Mouse (Mus musculus) layer of hippocampus, adult 18-20 months (tissue): Measurements from ENCODE around the gene Itgb6. TPM values are rescaled to one million over a fixed set of nuclear protein-coding genes. Genes with fewer than 3 reads are reported as not detected.

Experiments
- DNase-seq, 2 experiments: peaks; one replicate each; pipeline ENCODE4 v3.0.0; 2022; ENCODE audit warnings: low spot score in 2 of 2
- total RNA-seq, 2 experiments: library from RNA; stranded (reverse); gene quantifications; 2 replicates each; pipeline ENCODE4 v1.2.3; 2021

Gene Itgb6
- total RNA-seq, 2 experiments from 2014 or later, result 0.15 TPM; not detected in 1

- DNase-seq, result no peak
Measured at GRCm38 (mm10) chr2:60712891-60713290, 9.6 kb downstream of the Itgb6 start.

GRCm38 (mm10) chr2:60712483-60712882 lies 10.0 kb downstream of the Itgb6 start:
- no peak for DNase-seq

- no peak for DNase-seq
Measured at GRCm38 (mm10) chr2:60711098-60711880, 11.2 kb downstream of the Itgb6 start.

GRCm38 (mm10) chr2:60710317-60710716 lies 12.1 kb downstream of the Itgb6 start:
- DNase-seq, result no peak

- no peak for DNase-seq
Measured at GRCm38 (mm10) chr2:60708671-60709070, 13.8 kb downstream of the Itgb6 start.

GRCm38 (mm10) chr2:60706866-60707265 lies 15.6 kb downstream of the Itgb6 start:
- no peak for DNase-seq

GRCm38 (mm10) chr2:60705426-60705825 lies 17.0 kb downstream of the Itgb6 start:
- DNase-seq, result no peak

- DNase-seq, result no peak
Measured at GRCm38 (mm10) chr2:60703315-60703714, 19.1 kb downstream of the Itgb6 start.

GRCm38 (mm10) chr2:60700956-60701355 lies 21.5 kb downstream of the Itgb6 start:
- DNase-seq, result no peak

- DNase-seq, result no peak
Measured at GRCm38 (mm10) chr2:60700013-60700412, 22.4 kb downstream of the Itgb6 start.

GRCm38 (mm10) chr2:60699591-60699990 lies 22.9 kb downstream of the Itgb6 start:
- no peak for DNase-seq

GRCm38 (mm10) chr2:60698155-60698554 lies 24.3 kb downstream of the Itgb6 start:
- DNase-seq, result no peak

GRCm38 (mm10) chr2:60697530-60697929 lies 24.9 kb downstream of the Itgb6 start:
- DNase-seq, result no peak

- no peak for DNase-seq
Measured at GRCm38 (mm10) chr2:60696559-60696958, 25.9 kb downstream of the Itgb6 start.

- DNase-seq, result no peak
Measured at GRCm38 (mm10) chr2:60695706-60696105, 26.7 kb downstream of the Itgb6 start.

GRCm38 (mm10) chr2:60694563-60694962 lies 27.9 kb downstream of the Itgb6 start:
- no peak for DNase-seq

GRCm38 (mm10) chr2:60692239-60692638 lies 30.2 kb downstream of the Itgb6 start:
- DNase-seq, result no peak

- no peak for DNase-seq
Measured at GRCm38 (mm10) chr2:60690212-60690611, 32.2 kb downstream of the Itgb6 start.

GRCm38 (mm10) chr2:60688944-60689615 lies 33.4 kb downstream of the Itgb6 start:
- no peak for DNase-seq

GRCm38 (mm10) chr2:60688150-60688549 lies 34.3 kb downstream of the Itgb6 start:
- DNase-seq, result no peak

- DNase-seq, result no peak
Measured at GRCm38 (mm10) chr2:60685973-60686372, 36.5 kb downstream of the Itgb6 start.

- no peak for DNase-seq
Measured at GRCm38 (mm10) chr2:60684168-60684567, 38.3 kb downstream of the Itgb6 start.

- no peak for DNase-seq
Measured at GRCm38 (mm10) chr2:60682554-60682953, 39.9 kb downstream of the Itgb6 start.
